Mouse (Mus musculus) skeletal muscle tissue, adult 2 months (tissue): ENCODE measurements at regions not wholly inside any gene's neighbourhood (a gene's known extent, or its start where the extent isn't known, plus 50 kb on each side); places are given as distances from the start of the nearest gene placed in this dataset.

Source experiments
- DNase-seq: peaks from one replicate; pipeline ENCODE4 v3.0.0-alpha.2; 2012; ENCODE audit warnings: low read depth, low spot score

DNA sequence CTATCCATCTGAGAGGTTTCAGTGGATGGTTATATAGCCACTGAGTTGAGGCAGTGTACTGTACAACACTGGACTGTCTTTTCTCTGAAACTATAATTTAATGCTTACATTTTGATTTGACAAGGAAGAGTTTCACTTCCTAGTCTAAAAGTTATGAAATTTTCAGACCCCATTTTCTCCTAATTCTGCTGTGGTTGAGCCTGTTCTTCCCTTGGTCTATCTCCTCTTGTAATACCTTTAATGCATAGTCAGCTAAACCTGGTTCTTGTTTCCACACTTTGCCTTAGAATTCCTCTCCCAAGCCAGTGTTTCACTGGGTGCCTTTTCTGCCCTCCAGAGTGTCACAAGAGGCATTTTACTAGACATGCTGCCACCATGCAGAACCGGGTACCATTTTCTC is 279.3 kb upstream of the Camk1g start:
- DNase-seq = no peak

DNA sequence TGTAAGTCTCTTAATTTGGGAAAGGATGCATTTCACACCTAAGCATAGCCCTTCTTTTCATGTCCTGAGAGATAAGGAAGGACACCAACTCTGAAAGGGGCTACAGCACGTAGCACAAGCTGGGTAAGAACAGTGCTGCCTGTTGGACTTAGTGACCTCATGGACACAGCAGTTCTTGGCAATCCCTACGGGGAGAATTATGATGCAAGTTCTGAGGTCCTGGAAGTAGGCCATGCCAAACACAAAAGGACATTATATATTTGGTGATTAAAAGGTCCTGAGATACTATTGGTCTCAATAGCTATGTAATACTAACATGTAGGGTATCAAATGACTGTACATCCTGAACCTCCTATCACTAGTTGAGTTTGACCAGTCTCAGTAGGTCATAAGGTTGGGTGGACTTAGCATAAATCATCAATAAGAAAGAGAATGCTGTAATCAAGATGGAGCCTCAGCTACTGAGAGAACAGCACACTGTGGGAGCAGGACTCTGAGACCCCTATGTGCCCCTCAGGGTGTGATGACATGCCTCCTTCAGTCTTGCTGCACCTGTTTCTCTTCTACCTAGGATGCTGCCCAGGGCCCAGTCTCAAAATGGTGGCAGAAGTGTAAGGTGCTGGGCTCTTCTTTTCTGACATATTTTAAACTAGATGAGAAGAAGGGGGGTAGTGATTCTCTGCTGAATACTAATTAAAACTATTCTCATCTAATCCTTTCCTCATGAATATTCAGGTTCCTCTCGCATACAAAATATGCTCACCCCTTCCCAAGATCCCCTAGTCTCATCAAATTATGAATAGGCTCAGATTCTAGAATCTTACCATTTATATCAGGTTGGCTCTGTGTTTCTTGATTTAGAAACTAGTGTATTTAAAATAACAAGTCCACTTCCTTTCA is 277.5 kb upstream of the Camk1g start:
- DNase-seq = no peak

DNA sequence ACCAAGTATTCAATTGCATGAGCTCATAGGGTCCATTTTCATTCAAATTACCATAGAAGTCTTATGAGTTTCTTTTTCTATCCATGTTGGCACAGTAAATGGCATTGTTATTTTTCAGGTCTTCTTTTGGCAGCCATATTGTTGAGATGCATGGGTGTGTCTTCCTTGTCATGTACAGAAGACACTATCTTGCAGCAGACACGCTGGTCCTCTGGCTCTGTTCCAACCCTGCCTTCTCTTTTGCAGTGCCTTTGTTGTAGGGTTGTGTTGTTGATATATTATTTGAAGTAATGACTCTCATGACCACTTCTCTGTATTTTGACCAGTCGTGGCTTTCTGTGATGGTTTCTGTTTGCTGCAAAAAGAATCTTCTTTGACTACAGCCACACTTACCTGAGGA is 274.4 kb upstream of the Camk1g start:
- DNase-seq = no peak

DNA sequence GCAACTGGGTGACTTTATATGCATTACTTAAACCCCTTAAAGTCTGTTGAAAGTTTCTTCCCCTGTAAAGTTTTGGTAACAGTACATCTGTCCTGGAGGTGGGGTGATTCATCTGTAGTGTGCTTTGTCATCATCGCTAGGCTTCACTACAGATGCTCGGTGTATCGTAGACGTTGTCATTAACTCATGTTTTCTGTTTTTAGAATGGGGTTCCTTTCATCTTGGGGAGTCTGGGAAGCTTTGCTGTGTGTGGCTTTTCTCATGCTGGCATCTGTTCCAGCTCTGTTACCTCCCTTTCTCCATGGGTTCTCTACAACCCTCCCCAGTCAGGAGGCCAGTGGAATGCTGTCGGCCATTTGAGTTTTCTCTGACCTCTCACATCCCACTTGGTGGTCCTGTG is 266.4 kb upstream of the Camk1g start:
- no peak for DNase-seq

DNA sequence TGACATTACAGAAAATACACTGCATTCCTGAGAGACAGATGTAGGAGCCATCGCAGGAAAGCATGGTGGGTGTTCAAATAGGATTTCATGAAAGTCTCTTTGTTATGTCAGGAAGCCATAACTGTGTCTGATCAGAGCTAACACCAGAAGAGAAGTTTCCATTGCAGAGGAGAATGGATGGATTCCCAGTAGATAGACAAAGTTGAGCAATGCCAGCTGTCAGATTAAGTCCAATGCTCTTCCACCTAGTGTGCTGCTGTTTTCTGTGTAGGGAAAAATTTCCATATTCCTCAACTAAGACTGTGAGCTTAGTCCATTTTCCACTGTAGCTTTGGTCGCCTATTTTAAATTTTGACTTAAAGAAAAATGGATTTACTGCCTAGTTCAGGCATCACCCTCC is 262.0 kb upstream of the Camk1g start:
- DNase-seq = no peak

DNA sequence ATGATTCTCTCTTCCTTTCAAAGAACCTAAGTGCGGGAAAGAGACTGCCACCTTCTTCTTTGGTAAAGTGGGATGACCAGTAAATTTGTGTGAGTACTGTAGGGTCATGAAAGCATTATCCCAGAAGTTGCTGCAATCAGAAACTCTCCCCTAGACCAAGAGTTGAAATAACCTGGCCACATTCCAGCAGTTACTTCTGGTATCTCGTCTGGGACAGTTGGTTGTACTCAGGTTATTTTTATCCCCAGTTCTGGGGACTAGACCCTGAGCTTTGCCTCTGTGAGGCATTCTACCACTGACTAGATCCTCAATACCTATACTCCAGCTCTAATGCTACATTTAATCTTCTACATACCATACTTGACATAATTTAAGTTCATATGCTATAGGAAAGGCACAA is 259.8 kb upstream of the Camk1g start:
- peak; percentile 22 for DNase-seq

DNA sequence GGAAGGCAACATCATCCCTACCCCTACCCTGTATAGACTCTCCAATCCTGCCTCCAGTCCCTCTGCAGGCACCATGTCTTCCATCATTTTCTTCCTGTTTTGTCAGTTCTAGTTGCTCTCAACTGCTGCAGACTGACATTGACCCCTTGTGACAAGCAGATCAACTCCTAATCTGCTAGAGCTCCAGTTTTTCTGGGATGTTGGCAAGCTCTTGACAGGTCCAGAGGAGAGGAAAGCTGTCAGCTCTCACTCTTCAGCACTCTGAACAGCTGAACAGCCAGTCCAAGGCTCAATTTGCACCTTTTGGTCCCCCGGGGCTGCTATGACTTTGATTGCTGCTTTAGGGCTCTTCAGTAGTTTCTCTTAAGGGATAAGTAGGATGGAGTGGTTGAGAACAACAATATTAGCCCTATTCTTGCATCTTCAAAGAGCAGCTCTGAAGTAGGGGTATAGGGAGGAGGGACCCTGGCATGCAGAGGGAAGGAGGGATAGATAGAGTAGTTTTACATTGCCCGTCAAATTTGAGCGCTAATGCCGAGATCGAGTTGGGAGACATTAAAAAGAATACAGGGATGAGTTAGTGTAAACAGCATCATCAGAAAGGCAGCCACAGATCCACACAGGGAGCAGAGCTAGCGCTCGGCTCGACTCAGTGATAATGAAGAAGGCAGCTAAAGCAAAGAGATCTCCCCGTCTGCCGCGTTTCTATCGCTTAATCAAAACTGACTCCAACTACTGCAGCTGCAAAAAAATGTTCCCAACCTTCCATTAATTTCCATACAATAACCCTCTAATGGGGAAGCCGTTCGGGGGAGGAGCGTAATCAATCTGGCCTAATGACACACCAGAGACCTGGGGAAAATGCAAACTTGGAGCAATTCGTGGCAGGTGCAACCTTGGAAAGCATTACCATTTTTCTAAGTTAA is 257.1 kb upstream of the Camk1g start:
- no peak for DNase-seq

DNA sequence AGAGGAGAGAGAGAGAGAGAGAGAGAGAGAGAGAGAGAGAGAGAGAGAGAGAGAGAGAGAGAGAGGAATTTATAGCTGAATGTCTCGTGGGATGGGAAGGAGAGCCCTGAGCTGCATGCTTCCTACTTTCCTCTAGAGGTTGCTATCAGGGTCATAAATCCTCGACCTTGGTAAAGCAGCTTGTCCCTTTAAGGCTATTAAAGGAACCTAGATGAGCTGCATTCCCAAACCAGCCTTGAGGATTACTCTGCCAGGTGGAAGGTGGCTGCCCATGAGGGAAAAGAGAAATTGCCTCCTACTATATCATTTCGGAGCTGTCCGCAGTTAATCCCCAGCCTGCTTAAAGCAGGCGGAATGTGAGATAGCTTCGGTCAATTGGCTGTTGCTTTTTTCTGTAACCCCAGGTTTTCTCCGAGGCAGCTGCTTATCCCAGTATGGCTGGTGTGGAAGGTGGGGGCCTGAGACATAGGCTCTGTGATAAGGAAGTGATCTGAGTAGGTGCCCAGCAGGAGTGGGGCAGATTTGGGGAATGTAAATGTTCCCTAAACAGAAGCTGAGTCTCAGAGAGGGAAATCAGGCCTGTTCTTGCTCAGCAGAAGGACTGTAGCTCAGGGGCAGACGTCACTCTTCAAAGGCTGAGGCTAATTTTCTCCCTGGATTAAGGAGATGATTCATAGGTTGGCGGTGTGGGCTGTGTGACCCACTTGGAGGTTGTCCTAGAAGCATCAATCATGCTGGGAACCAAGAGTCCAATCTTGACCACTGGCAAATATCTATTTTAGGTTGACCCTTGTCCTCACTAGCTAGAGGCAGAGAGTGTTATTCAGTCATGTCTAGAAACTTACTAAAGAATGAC is 255.2 kb upstream of the Camk1g start:
- DNase-seq = peak; percentile 58

DNA sequence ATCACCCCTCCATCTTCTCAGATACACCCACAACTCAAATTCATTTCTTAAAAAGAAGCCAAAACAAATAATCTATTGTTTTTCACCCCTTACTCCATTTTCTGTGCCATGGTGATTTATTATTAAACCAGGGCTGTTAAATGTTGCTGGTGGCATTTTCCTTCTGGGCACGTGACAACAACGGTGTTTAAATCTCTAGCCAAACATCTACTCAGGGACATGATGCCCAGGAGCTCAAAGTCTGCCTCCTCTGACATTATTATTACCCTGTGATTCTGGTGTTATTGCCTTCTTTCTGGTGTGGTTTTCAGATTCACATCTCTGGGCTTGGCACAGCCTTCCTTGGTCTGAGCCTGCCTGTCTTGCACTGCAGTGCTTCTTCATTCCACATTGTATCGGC is 253.5 kb upstream of the Camk1g start:
- DNase-seq = no peak

DNA sequence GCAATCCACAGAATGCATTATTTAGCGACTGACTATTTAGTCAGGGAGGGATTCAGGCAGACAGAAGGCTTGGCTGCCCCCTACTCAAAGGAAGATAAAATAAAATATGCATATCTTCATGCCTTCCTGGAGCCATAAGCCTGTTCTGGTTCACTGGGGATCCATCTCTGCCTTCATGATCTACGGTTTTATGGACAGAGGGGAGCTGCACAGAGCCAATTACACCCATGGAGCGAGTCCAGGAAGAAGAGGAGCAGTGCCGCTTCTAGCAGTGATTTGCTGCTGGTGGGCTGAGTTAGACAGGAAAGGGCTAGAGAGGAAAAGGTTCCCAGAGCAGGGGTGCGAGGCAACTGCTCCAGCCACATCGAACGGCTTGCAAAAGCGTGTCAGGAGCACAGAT is 248.2 kb upstream of the Camk1g start:
- no peak for DNase-seq

DNA sequence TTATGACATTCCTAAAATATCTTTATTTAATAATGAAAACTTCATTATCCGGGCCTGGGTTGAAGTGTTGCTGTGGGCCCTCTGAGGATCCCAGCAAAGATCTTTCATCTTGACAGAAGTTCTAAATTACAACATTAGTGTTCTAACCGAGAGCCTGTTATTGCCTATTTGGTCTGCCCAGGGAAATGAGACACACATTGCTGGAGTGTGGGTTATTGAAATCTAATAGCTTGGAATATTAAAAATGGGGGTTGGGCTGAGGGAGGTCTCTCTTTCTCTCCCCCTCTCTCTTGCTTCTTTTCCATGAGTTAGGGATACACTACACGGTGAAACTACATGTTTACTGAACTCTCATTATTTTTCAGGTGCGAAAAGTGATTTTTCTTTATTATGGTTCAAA is 240.4 kb upstream of the Camk1g start:
- no peak for DNase-seq

DNA sequence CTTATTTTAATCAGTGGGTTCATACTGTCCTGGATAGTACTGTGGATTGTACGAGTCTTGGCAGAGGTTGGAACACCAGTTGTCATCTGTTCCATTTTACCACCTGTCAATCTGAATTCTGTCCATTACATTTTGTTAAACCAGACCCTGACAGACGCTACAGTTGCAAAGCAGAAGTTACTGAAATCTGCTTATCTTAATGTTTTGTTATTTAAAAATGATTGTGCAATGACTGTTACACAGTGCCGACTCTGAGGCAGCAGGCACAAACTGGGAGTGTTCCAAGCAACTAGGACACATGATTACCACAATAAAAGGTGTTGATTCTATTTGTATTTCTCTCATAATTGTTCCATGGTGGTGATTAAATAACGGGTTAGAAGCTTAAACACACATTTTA is 229.8 kb upstream of the Camk1g start:
- DNase-seq = no peak

DNA sequence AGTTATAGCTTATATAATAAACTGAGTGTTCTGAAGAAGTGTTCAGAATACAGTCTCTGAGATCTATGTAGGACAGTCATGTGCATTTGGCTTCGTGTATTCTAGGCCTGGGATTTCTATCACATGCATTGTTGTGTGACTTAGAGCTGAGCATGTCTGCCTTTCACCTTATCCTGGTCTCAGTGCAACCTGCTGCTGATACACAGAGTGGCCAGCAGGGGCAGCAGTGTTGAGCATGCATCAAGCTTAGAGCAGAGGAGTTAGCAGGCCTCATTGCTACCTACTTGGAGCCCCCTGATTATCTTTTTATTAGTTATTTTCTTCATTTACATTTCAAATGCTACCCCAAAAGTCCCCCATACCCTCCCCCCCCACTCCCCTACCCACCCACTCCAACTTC is 229.1 kb upstream of the Camk1g start:
- no peak for DNase-seq

DNA sequence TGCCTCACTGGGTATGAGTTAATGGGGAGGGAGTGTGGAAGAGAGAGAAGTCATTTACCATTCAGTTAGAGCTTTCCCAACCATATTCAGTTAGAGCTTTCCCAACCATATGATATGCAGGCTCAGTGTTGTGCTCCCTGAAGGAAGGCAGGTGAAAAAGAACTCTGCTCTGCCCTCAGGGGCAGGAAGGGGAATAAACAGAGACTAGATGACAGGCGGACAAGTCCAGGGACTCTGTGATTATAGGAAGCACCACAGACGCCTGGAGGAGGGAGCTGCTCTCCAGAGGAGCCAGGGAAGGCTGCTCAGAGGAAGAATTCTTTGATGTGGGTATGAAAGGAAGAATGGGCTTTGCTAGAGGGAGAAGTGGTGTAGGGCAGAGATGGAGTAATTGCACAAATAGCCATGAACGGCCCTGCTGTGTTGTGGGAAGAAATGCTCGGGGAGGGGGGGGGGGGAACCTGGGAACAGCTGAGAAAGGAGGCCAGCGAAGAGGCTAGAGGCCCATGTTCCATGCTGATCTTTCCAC is 220.3 kb upstream of the Camk1g start:
- DNase-seq = no peak

DNA sequence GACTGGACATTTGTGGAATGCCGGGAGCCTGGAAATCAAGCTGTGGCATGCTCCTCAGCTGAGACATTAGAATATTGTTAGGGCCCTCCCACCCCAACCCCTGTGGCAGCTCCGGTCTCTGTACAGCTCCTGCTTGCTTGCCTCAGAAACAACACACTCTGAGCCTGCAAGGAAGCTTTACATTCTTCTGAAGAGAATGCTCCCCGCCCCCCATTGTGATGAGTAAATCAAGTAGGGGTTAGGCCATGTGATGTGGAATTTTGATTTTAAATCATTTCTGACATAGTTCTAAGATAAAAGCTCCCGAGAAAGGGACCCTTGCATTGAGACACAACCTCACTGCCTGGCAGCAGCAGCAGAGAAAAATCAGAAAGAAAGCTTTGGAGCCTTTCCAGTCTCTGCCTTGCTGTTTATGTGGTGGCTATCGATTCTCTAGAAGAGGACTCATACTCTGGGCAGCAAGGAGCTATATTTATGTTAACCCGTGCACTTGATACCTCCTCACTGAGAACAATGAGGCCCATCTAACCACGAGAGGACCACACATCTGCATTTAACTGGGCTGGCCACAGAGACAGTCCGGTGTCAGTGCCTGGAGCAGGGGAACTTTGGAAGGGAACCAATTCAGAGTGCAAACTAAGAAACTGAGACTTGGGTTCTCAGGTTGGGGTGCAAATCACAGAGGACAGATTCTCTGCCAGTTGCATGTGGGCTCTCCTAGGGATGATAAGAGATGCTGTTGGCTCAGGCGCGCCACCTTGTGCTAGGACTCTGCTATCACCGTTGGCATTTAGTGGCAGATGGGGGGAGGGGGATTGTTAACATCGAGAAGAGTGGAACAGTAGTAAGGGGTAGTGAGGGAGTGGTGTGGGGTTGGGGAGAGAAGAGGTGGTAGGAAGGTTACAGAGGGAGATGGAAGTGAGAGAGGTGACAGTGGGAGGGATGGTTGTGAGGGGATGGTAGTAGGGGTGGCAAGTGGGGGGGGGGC is 218.7 kb upstream of the Camk1g start:
- no peak for DNase-seq

DNA sequence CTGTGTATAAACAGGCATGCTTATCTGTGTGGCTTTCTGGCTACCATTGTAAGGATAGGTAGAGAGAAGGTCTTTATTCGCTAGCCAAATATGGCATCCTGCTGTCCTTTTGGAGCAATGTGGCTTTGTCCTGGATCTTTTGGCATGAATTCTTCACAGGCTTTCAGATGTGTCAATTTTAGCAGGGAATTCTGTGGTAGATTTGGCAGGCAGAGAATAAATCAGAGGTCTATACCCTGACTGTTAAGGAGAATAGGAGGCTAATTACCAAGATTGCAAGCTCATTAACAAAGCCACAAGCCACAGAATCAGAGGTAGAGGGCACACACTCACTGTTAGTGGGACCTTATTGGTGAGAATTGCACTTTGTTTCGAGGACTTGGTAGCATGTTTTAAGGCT is 217.2 kb upstream of the Camk1g start:
- no peak for DNase-seq

DNA sequence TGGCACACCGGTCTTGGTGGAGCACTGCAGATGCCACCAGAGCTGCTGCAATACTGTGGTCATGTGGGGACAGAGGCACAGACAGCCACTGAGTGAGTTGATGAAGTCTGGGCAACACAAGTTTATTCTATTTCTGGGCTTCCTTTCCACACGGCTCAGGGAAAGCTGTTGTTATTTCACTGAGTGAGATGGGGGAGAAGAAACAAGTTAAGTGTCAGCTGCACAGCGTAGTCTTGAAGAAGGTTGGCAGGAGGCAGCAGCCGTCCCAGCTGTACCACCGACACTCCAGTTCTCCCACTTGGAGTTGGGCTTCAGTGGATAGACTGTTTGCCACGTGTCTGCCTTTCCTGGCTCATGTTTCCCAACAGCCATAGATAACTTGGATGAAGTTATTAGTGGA is 216.8 kb upstream of the Camk1g start:
- no peak for DNase-seq

DNA sequence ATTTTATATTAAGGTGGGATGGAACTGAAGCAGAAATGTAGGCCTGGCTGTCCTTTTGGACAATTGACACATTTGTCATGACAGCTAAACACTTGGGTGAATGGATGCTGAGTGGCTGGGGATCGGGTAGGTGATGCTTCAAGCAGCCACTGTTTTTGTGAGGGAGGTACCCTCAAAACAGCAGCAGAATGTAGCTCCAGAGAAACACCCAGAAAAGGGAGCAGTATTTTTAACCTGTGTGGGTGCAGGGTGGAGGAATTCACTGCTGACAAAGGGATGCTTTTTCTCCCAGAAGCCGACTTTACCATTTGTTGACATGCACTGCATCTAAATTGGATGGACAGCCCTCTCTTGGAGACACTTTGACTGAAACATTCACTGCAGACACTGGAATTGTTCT is 213.7 kb upstream of the Camk1g start:
- DNase-seq = no peak

DNA sequence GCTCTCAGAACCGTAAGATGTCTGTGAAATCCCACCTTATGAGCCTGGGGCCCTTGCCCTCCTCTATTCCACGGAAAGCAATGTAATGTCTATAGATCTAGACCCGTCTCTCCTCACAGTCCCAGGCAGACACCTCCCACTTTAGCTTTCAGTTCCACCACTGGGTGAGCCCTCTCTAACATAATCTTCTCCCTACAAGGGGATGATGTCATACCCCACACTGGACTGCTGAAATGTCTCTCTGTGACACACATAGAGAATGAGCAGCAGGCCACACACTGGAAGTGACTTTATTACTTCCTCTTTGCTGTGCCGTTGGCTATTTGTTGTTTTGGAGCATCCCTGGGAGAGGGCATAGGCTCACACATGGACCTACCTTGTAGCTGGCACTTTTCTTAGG is 210.3 kb upstream of the Camk1g start:
- no peak for DNase-seq

DNA sequence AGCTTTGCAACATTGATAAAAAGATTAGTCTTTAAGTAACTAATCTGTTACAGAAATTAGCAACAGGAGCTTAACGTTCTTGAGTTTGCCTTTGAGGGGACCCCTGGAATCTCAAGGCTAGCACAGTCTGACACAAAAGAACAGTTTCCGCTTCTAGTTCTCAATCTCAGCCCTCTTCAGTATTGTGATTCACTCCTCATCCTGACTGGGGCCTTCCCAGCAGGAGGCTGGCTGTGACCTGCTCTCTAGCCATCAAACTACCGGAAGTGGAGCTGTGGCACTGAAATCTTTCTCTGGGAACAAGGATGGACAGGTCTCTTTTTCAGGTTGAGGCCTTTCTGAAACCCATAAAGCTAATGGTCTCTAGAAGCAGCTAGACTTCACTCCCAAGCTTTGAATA is 209.6 kb upstream of the Camk1g start:
- DNase-seq = no peak
